Mouse (Mus musculus): Measurements from ENCODE around the gene Gm6763. TPM values are rescaled to one million over a fixed set of nuclear protein-coding genes. Genes with fewer than 3 reads are reported as not detected.
"Not testable (repeated sequence)": the region's sequence is repeated elsewhere in the genome, so short reads cannot be mapped to it uniquely, and the experiment has no call there.

Gene Gm6763
- polyA plus RNA-seq (2014; fragmentation: Nextera tagmentation; extraction: Ambion mirVana): not detected in 2 replicates

GRCm38 (mm10) chr10:104151197-104151596, at the start of gene Gm6763:
Gm6763 (plus strand) TSS chr10:104151497.
- DNase-seq (ENCODE audit: low spot score); H3K4me2 ChIP-seq (ENCODE audit: low read depth, low read length); H3K36me3 ChIP-seq (ENCODE audit: control insufficient read depth, insufficient read depth, low read length); H3K9me3 ChIP-seq (ENCODE audit: control insufficient read depth, low read length); H3K4me1 ChIP-seq (ENCODE audit: control insufficient read depth, insufficient read depth, low read length); H3K27ac ChIP-seq (replicated peaks; ENCODE audit: low read depth, low read length); H3K4me3 ChIP-seq (ENCODE audit: low read depth, low read length); H3K9ac ChIP-seq (ENCODE audit: low read depth, low read length); ATAC-seq (ENCODE audit: low read depth); H3K27me3 ChIP-seq (replicated peaks; ENCODE audit: control insufficient read depth, insufficient read depth, low read length): not testable (repeated sequence)
- WGBS: no CpG with 5 or more reads among the region's 3 CpGs

GRCm38 (mm10) chr10:104110044-104110443, 41.3 kb upstream of the Gm6763 start:
- Histone ChIP-seq H3K9ac (ENCODE audit: low read depth, low read length) (no peak overlapping the region), H3K4me3 (ENCODE audit: low read depth, low read length) (no peak overlapping the region), H3K27me3 (replicated peaks; ENCODE audit: control insufficient read depth, insufficient read depth, low read length) (no peaks in the 10 kb centered on the region), H3K36me3 (ENCODE audit: control insufficient read depth, insufficient read depth, low read length) (no peaks in the 10 kb centered on the region), H3K9me3 (ENCODE audit: control insufficient read depth, low read length) (no peaks in the 10 kb centered on the region), H3K4me2 (ENCODE audit: low read depth, low read length) (no peak overlapping the region), H3K27ac (replicated peaks; ENCODE audit: low read depth, low read length) (no peak overlapping the region), H3K4me1 (ENCODE audit: control insufficient read depth, insufficient read depth, low read length) (no peaks in the 10 kb centered on the region)
- 78% methylated on average over 3 of the region's 3 CpGs for WGBS
- ATAC-seq (ENCODE audit: low read depth) (no peak), DNase-seq (ENCODE audit: low spot score) (no peak)

GRCm38 (mm10) chr10:104118312-104118711, 33.0 kb upstream of the Gm6763 start:
- ATAC-seq (ENCODE audit: low read depth) (no peak), DNase-seq (ENCODE audit: low spot score) (no peak)
- no peaks in the 10 kb centered on the region for H3K27me3 ChIP-seq (replicated peaks; ENCODE audit: control insufficient read depth, insufficient read depth, low read length)
- no peak overlapping the region for H3K9ac ChIP-seq (ENCODE audit: low read depth, low read length)
- H3K4me3 ChIP-seq (ENCODE audit: low read depth, low read length): no peak overlapping the region
- H3K4me1 ChIP-seq (ENCODE audit: control insufficient read depth, insufficient read depth, low read length): no peaks in the 10 kb centered on the region
- no peaks in the 10 kb centered on the region for H3K36me3 ChIP-seq (ENCODE audit: control insufficient read depth, insufficient read depth, low read length)
- 65% methylated on average over 2 of the region's 2 CpGs for WGBS
- no peak overlapping the region for H3K27ac ChIP-seq (replicated peaks; ENCODE audit: low read depth, low read length)
- H3K4me2 ChIP-seq (ENCODE audit: low read depth, low read length): no peak overlapping the region
- no peaks in the 10 kb centered on the region for H3K9me3 ChIP-seq (ENCODE audit: control insufficient read depth, low read length)

GRCm38 (mm10) chr10:104142687-104143086, 8.6 kb upstream of the Gm6763 start, which contains the start of gene Gm21293:
Gm21293 (plus strand) TSS chr10:104142987.
- H3K27me3 ChIP-seq (replicated peaks; ENCODE audit: control insufficient read depth, insufficient read depth, low read length); H3K27ac ChIP-seq (replicated peaks; ENCODE audit: low read depth, low read length); H3K9ac ChIP-seq (ENCODE audit: low read depth, low read length); H3K4me1 ChIP-seq (ENCODE audit: control insufficient read depth, insufficient read depth, low read length); H3K4me3 ChIP-seq (ENCODE audit: low read depth, low read length); ATAC-seq (ENCODE audit: low read depth); H3K36me3 ChIP-seq (ENCODE audit: control insufficient read depth, insufficient read depth, low read length); H3K4me2 ChIP-seq (ENCODE audit: low read depth, low read length); H3K9me3 ChIP-seq (ENCODE audit: control insufficient read depth, low read length); DNase-seq (ENCODE audit: low spot score): not testable (repeated sequence)
- WGBS: no CpG with 5 or more reads among the region's 3 CpGs

GRCm38 (mm10) chr10:104159706-104160105, 8.4 kb downstream of the Gm6763 start, which contains the start of gene Gm8764:
Gm8764 (plus strand) TSS chr10:104160006.
- WGBS: no CpG with 5 or more reads among the region's 3 CpGs
- H3K27ac ChIP-seq (replicated peaks; ENCODE audit: low read depth, low read length); H3K9me3 ChIP-seq (ENCODE audit: control insufficient read depth, low read length); DNase-seq (ENCODE audit: low spot score); H3K4me1 ChIP-seq (ENCODE audit: control insufficient read depth, insufficient read depth, low read length); H3K27me3 ChIP-seq (replicated peaks; ENCODE audit: control insufficient read depth, insufficient read depth, low read length); H3K4me2 ChIP-seq (ENCODE audit: low read depth, low read length); H3K4me3 ChIP-seq (ENCODE audit: low read depth, low read length); H3K9ac ChIP-seq (ENCODE audit: low read depth, low read length); ATAC-seq (ENCODE audit: low read depth); H3K36me3 ChIP-seq (ENCODE audit: control insufficient read depth, insufficient read depth, low read length): not testable (repeated sequence)

GRCm38 (mm10) chr10:104168215-104168614, 16.9 kb downstream of the Gm6763 start, which contains the start of gene Gm21304:
Gm21304 (plus strand) TSS chr10:104168515.
- H3K4me2 ChIP-seq (ENCODE audit: low read depth, low read length): not testable (repeated sequence)

GRCm38 (mm10) chr10:104176724-104177123, 25.4 kb downstream of the Gm6763 start, which contains the start of gene Gm21312:
Gm21312 (plus strand) TSS chr10:104177024.
- not testable (repeated sequence) for ATAC-seq (ENCODE audit: low read depth); H3K9me3 ChIP-seq (ENCODE audit: control insufficient read depth, low read length); H3K27me3 ChIP-seq (replicated peaks; ENCODE audit: control insufficient read depth, insufficient read depth, low read length); DNase-seq (ENCODE audit: low spot score); H3K4me1 ChIP-seq (ENCODE audit: control insufficient read depth, insufficient read depth, low read length); H3K9ac ChIP-seq (ENCODE audit: low read depth, low read length); H3K36me3 ChIP-seq (ENCODE audit: control insufficient read depth, insufficient read depth, low read length); H3K4me3 ChIP-seq (ENCODE audit: low read depth, low read length); H3K4me2 ChIP-seq (ENCODE audit: low read depth, low read length); H3K27ac ChIP-seq (replicated peaks; ENCODE audit: low read depth, low read length)
- no CpG with 5 or more reads among the region's 3 CpGs for WGBS

More at GRCm38 (mm10) chr10:104168215-104168614, 16.9 kb downstream of the Gm6763 start, which contains the start of gene Gm21304:
- not testable (repeated sequence) for H3K36me3 ChIP-seq (ENCODE audit: control insufficient read depth, insufficient read depth, low read length); DNase-seq (ENCODE audit: low spot score); H3K27me3 ChIP-seq (replicated peaks; ENCODE audit: control insufficient read depth, insufficient read depth, low read length); H3K9me3 ChIP-seq (ENCODE audit: control insufficient read depth, low read length); H3K27ac ChIP-seq (replicated peaks; ENCODE audit: low read depth, low read length); ATAC-seq (ENCODE audit: low read depth); H3K9ac ChIP-seq (ENCODE audit: low read depth, low read length); H3K4me1 ChIP-seq (ENCODE audit: control insufficient read depth, insufficient read depth, low read length); H3K4me3 ChIP-seq (ENCODE audit: low read depth, low read length)
- WGBS: no CpG with 5 or more reads among the region's 3 CpGs

GRCm38 (mm10) chr10:104185233-104185632, 33.9 kb downstream of the Gm6763 start, which contains the start of gene Gm20765:
Gm20765 (plus strand) TSS chr10:104185533.
- not testable (repeated sequence) for H3K27ac ChIP-seq (replicated peaks; ENCODE audit: low read depth, low read length)
- no CpG with 5 or more reads among the region's 3 CpGs for WGBS

GRCm38 (mm10) chr10:104193742-104194141, 42.4 kb downstream of the Gm6763 start, which contains the start of gene Gm4340:
Gm4340 (plus strand) TSS chr10:104194042.
- H3K4me2 ChIP-seq (ENCODE audit: low read depth, low read length); H3K9ac ChIP-seq (ENCODE audit: low read depth, low read length); DNase-seq (ENCODE audit: low spot score); H3K4me1 ChIP-seq (ENCODE audit: control insufficient read depth, insufficient read depth, low read length); H3K36me3 ChIP-seq (ENCODE audit: control insufficient read depth, insufficient read depth, low read length); H3K4me3 ChIP-seq (ENCODE audit: low read depth, low read length); H3K27ac ChIP-seq (replicated peaks; ENCODE audit: low read depth, low read length); H3K27me3 ChIP-seq (replicated peaks; ENCODE audit: control insufficient read depth, insufficient read depth, low read length); ATAC-seq (ENCODE audit: low read depth); H3K9me3 ChIP-seq (ENCODE audit: control insufficient read depth, low read length): not testable (repeated sequence)
- no CpG with 5 or more reads among the region's 3 CpGs for WGBS

More at GRCm38 (mm10) chr10:104185233-104185632, 33.9 kb downstream of the Gm6763 start, which contains the start of gene Gm20765:
- H3K9me3 ChIP-seq (ENCODE audit: control insufficient read depth, low read length); H3K4me3 ChIP-seq (ENCODE audit: low read depth, low read length); ATAC-seq (ENCODE audit: low read depth); H3K9ac ChIP-seq (ENCODE audit: low read depth, low read length); DNase-seq (ENCODE audit: low spot score); H3K4me2 ChIP-seq (ENCODE audit: low read depth, low read length); H3K36me3 ChIP-seq (ENCODE audit: control insufficient read depth, insufficient read depth, low read length); H3K27me3 ChIP-seq (replicated peaks; ENCODE audit: control insufficient read depth, insufficient read depth, low read length); H3K4me1 ChIP-seq (ENCODE audit: control insufficient read depth, insufficient read depth, low read length): not testable (repeated sequence)
